Mouse (Mus musculus) central nervous system, embryonic 11.5 days (tissue): ENCODE measurements around the gene Jak2. TPM values are rescaled to one million over a fixed set of nuclear protein-coding genes. Genes with fewer than 3 reads are reported as not detected.

Source experiments
- polyA plus RNA-seq: library from polyadenylated mRNA; depleted of rRNA; stranded (reverse); fragments of >200 nt; gene quantifications from 2 replicates; pipeline ENCODE4 v1.2.3, GENCODE M21; 2012; rRNA removed

The Jak2 gene
- 15.1 and 17.9 TPM in 2 replicates for polyA plus RNA-seq

GRCm38 (mm10) chr19:29251191-29251957 lies at the start of gene Jak2:
Gene Jak2 (plus strand): TSS chr19:29251828.

GRCm38 (mm10) chr19:29325053-29325851 lies 73.6 kb downstream of the Jak2 start, which contains the start of gene Insl6:
Gene Insl6 (minus strand): TSS chr19:29325356.

GRCm38 (mm10) chr19:29334068-29334745 lies 82.6 kb downstream of the Jak2 start, which contains the start of gene Rln1:
Gene Rln1 (minus strand): TSS chr19:29334670.

Other genes starting within 250 kb of the Jak2 start
- 24.7 and 36.3 TPM in 2 replicates for gene Ak3, start 203.9 kb upstream of the Jak2 start, polyA plus RNA-seq
- gene Rcl1, start 150.5 kb upstream of the Jak2 start, polyA plus RNA-seq, result 30.8 and 32.9 TPM in 2 replicates
- gene Insl6, start 73.5 kb downstream of the Jak2 start, polyA plus RNA-seq, result 3.3 and 4.0 TPM in 2 replicates
- 0.43 and 0.54 TPM in 2 replicates for gene Rln1, start 82.8 kb downstream of the Jak2 start, polyA plus RNA-seq
- 25.4 and 38.4 TPM in 2 replicates for gene Plgrkt, start 115.6 kb downstream of the Jak2 start, polyA plus RNA-seq
- gene Cd274, start 115.6 kb downstream of the Jak2 start, polyA plus RNA-seq, result 0.60 and 0.86 TPM in 2 replicates
- gene Pdcd1lg2, start 159.1 kb downstream of the Jak2 start, polyA plus RNA-seq, result not detected in 2 replicates